Mouse (Mus musculus) cerebellum, adult 2 months (tissue): ENCODE results near the gene Glis3.

Experiments used
- CTCF ChIP-seq: fragments of 200-500 bp; IDR thresholded peaks from 2 replicates; pipeline ENCODE4 v1.5.1; 2011; ENCODE audit warnings: low read depth, mild to moderate bottlenecking, control low read depth, low read length, moderate library complexity, borderline replicate concordance; ENCODE audit not compliant: insufficient read depth
- POLR2A ChIP-seq: fragments of 200-500 bp; IDR thresholded peaks from 2 replicates; pipeline ENCODE4 v1.6.1; 2011; ENCODE audit warnings: low read length, control low read depth, borderline replicate concordance; ENCODE audit not compliant: insufficient read depth

DNA sequence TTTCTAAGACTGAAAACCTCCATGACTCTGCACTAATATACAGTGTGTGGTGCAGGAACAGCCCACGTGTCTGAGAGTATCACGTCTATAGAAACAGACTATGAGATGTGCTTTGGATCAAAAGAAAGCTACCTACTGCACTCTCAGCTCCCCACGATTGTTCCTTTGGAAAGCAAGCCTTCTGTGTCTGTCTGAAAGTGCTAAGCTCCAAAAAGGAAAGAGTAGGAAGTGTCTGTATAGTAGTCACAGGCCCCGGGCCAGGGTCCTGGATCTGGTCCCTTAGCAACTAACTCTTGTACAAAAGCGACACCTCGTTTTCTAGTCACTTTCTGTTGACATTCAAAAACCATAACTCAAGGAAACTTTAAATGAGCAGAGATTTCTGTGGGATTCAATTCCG lies 62.1 kb downstream of the Glis3 start:
- TF ChIP-seq CTCF: no peak
- TF ChIP-seq POLR2A: no peak
